Mouse (Mus musculus) cerebellum, adult (tissue): ENCODE results near the gene Cdk8.

Source experiments
- ATAC-seq: cut with Nextera tagmentation; 2 replicates; pipeline ENCODE4 v1.9.2; 2017; ENCODE audit warnings: mild to moderate bottlenecking, moderate library complexity, mixed read lengths; ENCODE audit not compliant: insufficient number of reproducible peaks, low FRiP score, low TSS enrichment

The Cdk8 gene

DNA sequence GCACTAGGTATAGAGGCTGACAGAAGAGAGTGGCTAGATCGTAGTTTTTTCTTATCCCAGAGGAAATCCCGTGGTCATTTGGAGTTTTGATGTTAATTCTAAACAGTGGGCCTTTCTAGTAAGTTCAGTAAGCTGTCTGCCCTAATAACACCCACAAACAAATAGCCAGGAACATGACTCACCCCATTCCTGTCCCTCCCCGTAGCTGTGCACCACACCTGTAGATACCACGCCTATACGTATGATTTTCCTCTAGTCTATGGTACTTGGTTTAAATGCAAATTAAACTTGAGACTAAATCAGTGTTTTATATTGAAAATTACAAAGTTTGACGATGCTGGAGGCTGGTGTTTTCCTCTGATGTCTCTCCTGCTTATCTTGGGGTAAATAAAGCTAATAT is 83.5 kb downstream of the Cdk8 start:
- no peak for ATAC-seq

DNA sequence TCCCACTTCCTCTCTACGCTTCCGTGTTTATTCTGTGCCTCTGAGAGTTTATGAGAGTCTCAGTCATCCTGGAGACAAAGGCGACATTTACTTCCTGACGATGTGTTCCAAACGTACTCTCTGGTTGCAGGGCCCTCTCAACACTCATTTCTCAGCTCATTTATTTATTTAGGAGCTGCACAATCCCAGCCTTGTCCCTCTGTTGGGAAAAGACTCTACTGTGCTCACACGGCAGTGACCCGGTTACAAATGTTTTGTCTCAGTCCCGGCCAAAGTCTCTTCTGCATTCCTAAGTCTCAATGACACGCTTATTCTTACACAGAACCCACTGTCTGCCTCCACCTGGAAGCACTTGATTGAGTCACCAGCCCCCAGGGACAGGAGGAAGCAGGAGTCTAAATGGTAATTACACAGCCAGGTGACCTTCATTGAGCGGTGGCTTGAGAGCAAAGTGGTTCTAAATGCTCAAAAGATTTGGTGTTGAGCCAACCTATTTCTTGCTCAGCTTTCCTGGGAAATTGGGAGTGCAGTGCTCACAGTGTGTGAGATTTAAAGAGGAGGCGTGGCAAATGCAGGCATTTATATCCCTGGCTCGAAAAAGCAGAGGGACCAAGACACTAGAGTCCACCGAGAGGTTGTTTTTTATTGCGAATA is 84.4 kb downstream of the Cdk8 start:
- peak; percentile 15; the same call in 1 of the 2 replicates for ATAC-seq

DNA sequence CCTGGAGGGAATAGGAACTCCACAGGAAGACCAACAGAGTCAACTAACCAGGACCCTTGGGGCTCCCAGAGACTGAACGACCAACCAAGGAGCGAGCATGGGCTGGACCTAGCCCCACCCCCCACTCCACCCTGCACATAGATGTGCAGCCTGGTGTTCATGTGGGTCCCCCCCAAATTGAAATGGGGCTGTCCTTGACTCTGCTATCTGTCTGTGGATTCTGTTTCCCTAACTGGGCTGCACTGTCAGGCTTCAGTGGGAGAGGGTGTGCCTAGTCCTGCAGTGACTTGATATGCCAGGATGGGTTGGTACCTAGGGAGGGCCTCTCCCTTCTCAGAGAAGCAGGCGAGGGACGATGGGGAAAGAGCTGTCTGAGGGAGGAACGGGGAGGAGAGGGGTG is 85.3 kb downstream of the Cdk8 start:
- ATAC-seq, result no peak

- ATAC-seq, result no peak
Observed at GRCm38 (mm10) chr5:146318051-146318450, 87.0 kb downstream of the Cdk8 start.

DNA sequence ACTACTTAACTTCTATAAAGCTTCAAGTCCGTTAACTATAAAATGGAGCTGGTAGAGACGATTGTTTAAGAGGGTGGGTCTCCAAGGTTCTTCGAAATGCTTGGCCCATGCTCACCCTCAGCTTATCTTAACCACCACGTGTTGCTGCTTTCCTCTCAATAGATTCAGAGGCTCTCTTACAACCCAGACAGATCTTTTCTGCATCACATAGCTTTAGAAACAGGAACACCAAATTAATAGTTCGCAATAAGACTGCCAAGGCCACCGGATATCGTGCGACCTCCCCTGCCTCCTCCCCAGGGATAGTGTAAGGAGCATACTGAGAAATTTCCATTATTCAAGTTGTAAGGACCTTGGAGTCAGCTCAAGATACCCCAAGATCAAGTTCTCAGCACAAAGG is 87.4 kb downstream of the Cdk8 start:
- no peak for ATAC-seq

DNA sequence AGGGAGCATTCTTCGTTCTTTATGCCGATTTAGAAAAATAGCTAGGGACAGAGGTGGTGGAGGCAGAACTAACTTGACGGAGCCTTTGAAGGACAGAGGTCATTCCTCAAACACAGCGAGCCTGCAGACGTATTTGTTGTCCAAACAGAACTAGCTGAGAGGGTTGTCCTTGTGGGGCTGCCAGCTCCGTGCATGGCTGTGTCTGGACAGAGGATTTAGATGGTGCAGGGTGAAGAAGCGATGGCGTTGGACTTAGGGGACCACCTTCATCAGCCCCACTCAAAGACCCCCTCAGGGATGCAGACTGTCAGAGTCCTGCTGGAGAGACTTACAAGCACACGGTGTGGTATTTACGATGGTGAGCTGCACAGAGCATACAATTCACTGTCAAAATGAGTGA is 97.9 kb downstream of the Cdk8 start:
- no peak for ATAC-seq

- ATAC-seq, result no peak
Observed at GRCm38 (mm10) chr5:146329541-146329940, 98.5 kb downstream of the Cdk8 start.

DNA sequence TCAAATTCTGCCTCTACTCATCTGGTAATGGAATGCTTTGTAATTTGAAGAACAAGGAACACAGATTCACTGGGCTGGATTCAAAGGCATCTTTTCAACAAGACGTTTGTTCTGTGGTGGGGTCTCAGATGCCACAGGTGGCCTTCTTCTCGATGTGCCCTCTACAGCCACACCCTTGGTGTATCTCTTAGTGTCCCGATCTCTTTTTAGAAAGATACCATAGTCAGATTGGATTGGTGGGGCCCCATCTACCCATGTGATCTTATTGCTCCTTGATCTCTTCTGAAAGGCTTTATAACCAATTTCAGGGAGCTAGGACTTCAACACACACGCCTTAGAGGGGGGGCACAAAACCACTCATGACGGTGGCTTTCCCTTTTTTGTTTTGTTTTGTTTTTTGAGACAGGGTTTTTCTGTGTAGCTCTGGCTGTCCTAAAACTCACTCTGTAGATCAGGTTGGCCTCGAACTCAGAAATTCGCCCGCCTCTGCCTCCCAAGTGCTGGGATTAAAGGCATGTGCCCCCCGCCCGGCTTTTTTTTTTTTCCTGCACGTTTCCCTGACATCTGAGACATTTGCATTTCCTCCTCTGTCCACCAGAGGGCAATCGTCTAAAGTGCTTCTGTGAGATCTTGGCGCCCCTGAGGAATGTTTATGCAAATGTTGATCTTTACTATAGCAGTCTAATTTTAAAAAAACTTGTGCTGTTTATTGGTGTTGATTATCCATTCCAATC is 99.2 kb downstream of the Cdk8 start:
- no peak; the same call in 1 of the 2 replicates for ATAC-seq

- ATAC-seq, result no peak
Observed at GRCm38 (mm10) chr5:146330765-146331115, 99.7 kb downstream of the Cdk8 start.

GRCm38 (mm10) chr5:146331131-146331530 is 100.1 kb downstream of the Cdk8 start:
- ATAC-seq, result no peak

GRCm38 (mm10) chr5:146332541-146332940 is 101.5 kb downstream of the Cdk8 start:
- ATAC-seq, result no peak

- ATAC-seq, result no peak
Observed at GRCm38 (mm10) chr5:146334410-146334809, 103.4 kb downstream of the Cdk8 start.

DNA sequence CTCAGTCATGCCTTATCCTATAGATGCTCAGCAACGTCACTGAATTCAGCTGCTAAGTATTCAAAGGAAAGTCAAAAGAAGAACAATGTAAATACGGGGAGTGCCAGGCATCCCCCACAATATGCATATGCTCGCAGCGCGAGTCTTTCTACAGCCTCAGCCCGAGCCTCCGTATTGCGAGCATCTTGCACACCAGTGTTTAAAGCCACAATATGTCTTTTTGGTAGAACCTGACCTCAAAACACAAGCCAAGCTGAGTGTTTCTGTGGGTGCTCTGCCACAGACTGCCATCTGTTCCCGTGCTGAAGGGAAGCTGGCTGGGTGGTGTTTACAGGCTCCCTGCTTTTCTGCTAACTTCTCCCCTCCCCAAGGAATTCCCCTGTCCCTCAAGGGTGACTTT is 107.0 kb downstream of the Cdk8 start:
- ATAC-seq, result peak; percentile 52; the same call in 1 of the 2 replicates

GRCm38 (mm10) chr5:146340037-146340436 is 109.0 kb downstream of the Cdk8 start:
- ATAC-seq, result no peak

DNA sequence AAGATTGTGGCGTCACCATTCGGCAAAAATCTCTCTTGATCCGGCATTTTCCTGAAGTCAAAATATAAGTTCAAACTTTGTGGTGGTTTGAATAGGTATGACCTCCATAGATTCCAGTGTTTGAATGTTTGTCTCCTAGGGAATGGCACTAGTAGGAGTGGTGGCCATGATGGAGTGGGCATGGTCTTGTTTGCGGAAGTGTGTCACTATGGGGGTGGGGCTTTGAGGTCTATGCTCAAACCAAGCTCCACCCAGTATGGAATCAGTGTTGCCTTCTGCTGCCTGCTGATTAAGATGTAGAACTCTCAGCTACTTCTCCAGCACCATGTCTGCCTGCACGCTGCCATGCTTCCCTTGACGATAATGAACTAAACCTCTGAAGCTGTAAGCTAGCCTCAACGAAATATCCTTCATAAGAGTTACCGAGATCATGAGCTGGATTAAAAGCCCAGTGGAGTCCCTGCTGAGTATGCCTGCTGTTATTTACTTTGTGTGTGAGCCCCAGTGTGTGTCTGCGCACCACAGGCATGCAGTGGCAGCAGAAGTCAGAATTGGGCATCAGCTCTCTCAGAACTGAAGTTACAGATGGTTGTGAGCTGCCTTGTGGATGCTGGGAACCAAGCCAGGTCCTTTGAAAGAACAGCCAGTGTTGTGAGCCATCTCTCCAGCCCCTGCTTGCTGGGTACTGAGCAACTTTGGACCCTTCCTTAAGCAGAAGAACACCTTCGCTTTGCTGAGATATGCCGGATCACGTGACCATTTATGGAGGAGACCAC is 114.1 kb downstream of the Cdk8 start:
- no peak for ATAC-seq

DNA sequence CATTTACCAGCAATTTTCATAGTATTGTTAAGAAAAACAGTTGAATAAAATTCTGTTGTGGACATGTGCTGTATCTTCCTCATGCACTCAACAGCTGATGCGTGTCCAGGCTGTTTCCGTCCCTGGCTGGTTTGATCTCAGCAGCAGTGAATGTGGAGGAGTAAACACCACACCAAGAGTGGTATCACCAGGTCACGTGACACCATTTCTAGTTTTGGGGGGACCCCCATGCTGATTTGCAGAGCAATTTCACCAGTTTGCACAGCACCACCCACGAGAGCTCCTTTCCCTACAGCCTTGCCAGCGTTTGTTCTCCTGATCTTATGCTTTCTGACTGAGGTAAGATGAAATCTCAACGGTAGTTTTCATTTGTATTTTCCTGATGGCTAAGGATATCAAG is 116.1 kb downstream of the Cdk8 start:
- no peak for ATAC-seq

- ATAC-seq, result peak; percentile 26; the same call in 1 of the 2 replicates
Observed at GRCm38 (mm10) chr5:146349183-146349582, 118.2 kb downstream of the Cdk8 start.

DNA sequence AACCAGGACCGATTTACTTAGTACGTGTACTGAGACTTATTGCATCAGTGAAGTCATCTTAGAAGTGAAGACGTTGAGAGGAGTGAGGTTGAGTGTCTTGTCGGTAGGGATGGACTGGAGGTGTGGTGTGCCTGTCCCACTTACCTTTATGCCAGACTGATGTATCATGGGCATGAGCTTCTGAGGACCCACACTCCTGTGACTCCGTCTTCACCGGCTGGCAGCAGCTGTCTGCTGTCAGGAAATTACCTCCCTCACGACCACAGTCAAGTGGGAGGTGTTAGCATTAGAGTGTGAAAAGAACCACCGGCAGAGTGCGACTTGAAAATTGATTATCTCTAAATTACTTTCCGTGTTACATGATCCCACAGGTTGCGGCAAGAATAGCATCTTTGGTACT is 119.8 kb downstream of the Cdk8 start:
- no peak for ATAC-seq

GRCm38 (mm10) chr5:146352006-146352405 is 121.0 kb downstream of the Cdk8 start:
- no peak for ATAC-seq
